Mouse (Mus musculus) megakaryocyte, embryonic 14.5 days (primary cell): ENCODE data around the gene Olfr1039. TPM values are rescaled to one million over a fixed set of nuclear protein-coding genes. Genes with fewer than 3 reads are reported as not detected.
"Not testable (repeated sequence)": the region's sequence is repeated elsewhere in the genome, so short reads cannot be mapped to it uniquely, and the experiment has no call there.

Experiments
- H3K27me3 ChIP-seq: replicated peaks from 2 replicates; pipeline ENCODE3; 2012; ENCODE audit warnings: inconsistent platforms
- H3K36me3 ChIP-seq: replicated peaks from 2 replicates; pipeline ENCODE3; 2012; ENCODE audit warnings: low read length, inconsistent platforms, mixed read lengths
- H3K4me1 ChIP-seq: 2 replicates; pipeline ENCODE4 v1.6.1; 2012; ENCODE audit warnings: inconsistent platforms
- H3K4me3 ChIP-seq: replicated peaks from 2 replicates; pipeline ENCODE3; 2012; ENCODE audit warnings: moderate library complexity, mild to moderate bottlenecking, inconsistent platforms
- H3K9me3 ChIP-seq: 2 replicates; pipeline ENCODE4 v1.6.1; 2012; ENCODE audit warnings: inconsistent platforms
- FLI1 ChIP-seq: IDR thresholded peaks from 2 replicates; pipeline ENCODE4 v1.6.1; 2012; ENCODE audit warnings: low read length, inconsistent platforms, mixed read lengths
- GATA1 ChIP-seq: IDR thresholded peaks from 3 replicates; pipeline ENCODE4 v1.6.1; 2012; ENCODE audit warnings: mixed read lengths, low read length, inconsistent platforms, borderline replicate concordance
- polyA plus RNA-seq: library from polyadenylated mRNA; stranded (reverse); fragments of >175 nt; gene quantifications from 2 replicates; pipeline ENCODE4 v1.2.3, GENCODE M21; 2012; ENCODE audit warnings: low replicate concordance; ENCODE audit not compliant: insufficient read depth

Olfr1039 gene
- polyA plus RNA-seq = not detected in 2 replicates

DNA sequence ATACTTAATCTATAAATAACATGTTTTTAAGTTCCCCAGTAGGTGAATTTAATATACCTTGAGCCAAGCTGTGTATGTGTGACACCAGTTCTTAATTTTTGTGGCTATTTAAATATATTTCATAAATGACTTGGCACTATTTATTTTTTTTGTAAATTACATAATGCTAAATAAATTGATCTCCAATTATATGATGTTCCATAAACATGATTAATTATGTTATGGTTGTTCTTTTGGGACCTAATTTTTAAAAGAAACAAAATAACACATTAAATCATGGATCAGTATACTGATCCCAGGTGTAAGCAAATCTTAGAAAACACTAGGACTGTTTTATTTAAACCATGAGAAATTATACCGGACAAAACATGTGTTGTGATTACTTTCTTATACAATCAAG, at the start of gene Olfr1039:
Gene Olfr1039, minus strand, starts transcription at position 101 of the 400 bp plus-strand sequence.
- no peaks in the 10 kb centered on the region for H3K4me1 ChIP-seq
- H3K27me3 ChIP-seq = no peaks in the 10 kb centered on the region
- H3K36me3 ChIP-seq = no peaks in the 10 kb centered on the region
- no peak within 1 kb of the TSS for H3K4me3 ChIP-seq
- TF ChIP-seq GATA1 (no peak), FLI1 (no peak)
- H3K9me3 ChIP-seq = no peaks in the 10 kb centered on the region

DNA sequence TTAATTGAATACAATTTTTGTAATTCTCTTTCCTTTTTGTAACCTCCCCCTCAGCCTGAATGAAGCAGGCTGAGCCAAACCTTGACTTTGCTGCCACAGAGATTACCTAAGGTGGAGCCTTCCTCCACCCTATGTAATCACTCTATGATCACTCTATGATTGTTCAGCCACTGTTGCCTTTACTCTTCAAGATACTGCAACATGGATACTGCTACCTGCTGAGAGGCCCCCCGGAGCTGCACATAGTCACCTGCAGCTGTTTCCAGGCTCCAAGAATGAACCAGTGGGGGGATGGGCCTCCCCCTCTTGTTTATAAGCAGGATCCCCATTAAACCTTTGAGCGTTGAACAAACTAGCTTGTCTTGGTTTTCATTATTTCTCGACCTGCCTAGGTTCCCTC, 44.2 kb upstream of the Olfr1039 start:
- no peak for TF ChIP-seq GATA1
- TF ChIP-seq FLI1 = no peak
- Histone ChIP-seq H3K4me3 (no peak overlapping the region), H3K36me3 (no peaks in the 10 kb centered on the region), H3K9me3 (0 out of 2 replicates have a peak, but pooled peaks cover 4% of the 10 kb centered on the region), H3K4me1 (no peaks in the 10 kb centered on the region), H3K27me3 (no peaks in the 10 kb centered on the region)

DNA sequence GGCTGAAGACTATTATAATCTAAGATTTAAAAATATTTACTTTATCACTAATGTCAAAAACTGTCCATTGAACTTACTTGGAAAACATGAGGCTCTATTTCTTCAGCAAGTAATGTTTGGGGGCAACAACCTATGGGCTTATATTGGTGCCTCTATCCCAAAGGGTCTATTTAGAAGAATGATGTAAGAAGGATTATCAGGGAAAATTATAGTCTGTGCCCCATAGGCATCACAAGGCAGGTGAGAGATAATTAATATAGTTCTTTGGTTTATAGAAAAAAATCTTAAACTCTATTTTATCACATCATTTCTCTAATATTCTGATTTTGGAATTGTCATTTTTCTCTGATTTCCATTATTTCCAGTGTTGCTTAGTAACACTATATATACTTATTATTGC, 42.0 kb upstream of the Olfr1039 start, which contains the start of gene Olfr1044:
Gene Olfr1044, minus strand, starts transcription at position 101 of the 400 bp plus-strand sequence.
- Histone ChIP-seq H3K9me3 (0 out of 2 replicates have a peak, but pooled peaks cover 4% of the 10 kb centered on the region), H3K36me3 (no peaks in the 10 kb centered on the region), H3K4me1 (no peaks in the 10 kb centered on the region), H3K27me3 (no peaks in the 10 kb centered on the region), H3K4me3 (no peak within 1 kb of the TSS)
- TF ChIP-seq FLI1 (no peak), GATA1 (no peak)

DNA sequence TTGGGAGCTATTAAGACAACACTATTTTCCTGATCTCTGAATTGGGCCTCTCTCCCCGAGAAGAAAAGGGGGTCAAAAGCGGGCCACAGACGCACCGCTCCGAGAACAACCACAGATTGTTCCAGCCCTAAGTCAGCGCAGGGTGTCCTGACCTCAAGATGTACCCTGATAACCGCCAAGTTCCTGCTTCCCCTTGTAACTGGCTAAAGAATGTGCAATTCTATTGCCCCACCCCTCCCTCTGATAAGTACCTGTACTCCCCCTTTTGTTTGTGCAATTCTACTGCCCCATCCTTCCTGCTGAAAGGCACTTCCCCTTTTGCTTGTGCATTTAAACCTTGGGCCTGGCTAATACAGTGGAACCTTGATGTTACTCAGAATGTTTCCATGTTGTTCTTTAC, 39.7 kb upstream of the Olfr1039 start:
- H3K4me1 ChIP-seq, H3K4me3 ChIP-seq, H3K27me3 ChIP-seq, H3K36me3 ChIP-seq, H3K9me3 ChIP-seq: not testable (repeated sequence)

DNA sequence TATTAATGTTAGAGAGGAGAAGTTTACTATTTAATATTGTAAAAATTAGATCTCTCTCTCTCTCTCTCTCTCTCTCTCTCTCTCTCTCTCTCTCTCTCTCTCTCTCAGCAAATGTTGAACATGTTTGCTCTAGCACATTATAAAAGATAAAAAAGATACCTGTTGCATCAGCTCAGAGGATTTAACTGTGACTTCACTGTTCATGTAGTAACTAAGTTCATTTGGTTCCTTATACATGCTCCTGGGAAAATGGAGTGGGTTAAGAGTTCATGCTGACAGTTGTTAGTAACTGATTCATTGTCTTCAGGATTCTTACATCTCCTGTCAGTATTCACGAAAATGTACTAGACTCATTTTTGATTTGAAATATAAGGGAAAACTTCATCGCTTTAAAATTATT, 31.7 kb upstream of the Olfr1039 start, which contains the start of gene Olfr1043:
Gene Olfr1043, minus strand, starts transcription at position 101 of the 400 bp plus-strand sequence.
- Histone ChIP-seq H3K9me3 (no peaks in the 10 kb centered on the region), H3K36me3 (no peaks in the 10 kb centered on the region), H3K27me3 (no peaks in the 10 kb centered on the region), H3K4me1 (no peaks in the 10 kb centered on the region), H3K4me3 (no peak within 1 kb of the TSS)
- no peak for TF ChIP-seq GATA1
- no peak for TF ChIP-seq FLI1

DNA sequence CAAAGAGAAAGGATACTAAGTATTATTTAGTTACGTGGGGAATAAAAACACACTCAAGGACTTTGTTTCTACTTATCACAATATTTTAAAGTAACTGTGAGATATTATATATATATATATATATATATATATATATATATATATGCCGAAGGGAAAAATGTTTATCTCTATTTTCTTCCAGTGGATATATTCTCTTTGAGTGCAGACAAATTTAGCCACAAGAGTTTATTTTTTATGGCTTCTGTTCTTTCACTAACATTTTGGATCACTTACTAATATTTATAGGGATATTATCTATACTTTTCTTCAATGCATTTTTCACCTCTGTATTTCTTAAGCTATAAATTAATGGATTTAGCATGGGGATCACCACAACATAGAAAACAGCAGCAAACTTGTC, 26.0 kb upstream of the Olfr1039 start, which contains the start of gene Olfr1042:
Gene Olfr1042, minus strand, starts transcription at position 101 of the 400 bp plus-strand sequence.
- Histone ChIP-seq H3K4me3 (no peak within 1 kb of the TSS), H3K27me3 (no peaks in the 10 kb centered on the region), H3K9me3 (no peaks in the 10 kb centered on the region), H3K4me1 (no peaks in the 10 kb centered on the region), H3K36me3 (no peaks in the 10 kb centered on the region)
- no peak for TF ChIP-seq GATA1
- TF ChIP-seq FLI1 = no peak

DNA sequence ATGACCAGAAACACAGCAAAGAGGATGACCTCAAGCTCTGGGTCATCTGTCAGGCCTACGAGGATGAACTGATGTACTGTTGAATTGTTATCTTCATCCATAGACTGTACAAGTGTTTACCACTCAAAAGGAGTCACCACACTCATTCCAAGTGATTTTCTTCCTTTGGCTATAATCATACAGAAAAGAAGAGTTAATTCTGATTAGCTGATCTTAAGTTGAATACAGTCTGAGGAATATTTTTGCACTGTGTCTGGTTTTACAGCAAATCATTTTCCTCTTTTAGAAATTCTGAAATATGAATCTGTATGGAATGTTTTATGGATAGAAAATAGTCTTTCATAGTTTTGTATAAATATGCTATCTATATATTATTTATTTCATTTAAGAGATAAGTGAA, 10.9 kb upstream of the Olfr1039 start, which contains the start of gene Olfr1040:
Gene Olfr1040, minus strand, starts transcription at position 101 of the 400 bp plus-strand sequence.
- H3K4me3 ChIP-seq = no peak within 1 kb of the TSS
- H3K9me3 ChIP-seq = no peaks in the 10 kb centered on the region
- H3K27me3 ChIP-seq = no peaks in the 10 kb centered on the region
- no peaks in the 10 kb centered on the region for H3K36me3 ChIP-seq
- TF ChIP-seq GATA1 (no peak), FLI1 (no peak)
- H3K4me1 ChIP-seq = no peaks in the 10 kb centered on the region

DNA sequence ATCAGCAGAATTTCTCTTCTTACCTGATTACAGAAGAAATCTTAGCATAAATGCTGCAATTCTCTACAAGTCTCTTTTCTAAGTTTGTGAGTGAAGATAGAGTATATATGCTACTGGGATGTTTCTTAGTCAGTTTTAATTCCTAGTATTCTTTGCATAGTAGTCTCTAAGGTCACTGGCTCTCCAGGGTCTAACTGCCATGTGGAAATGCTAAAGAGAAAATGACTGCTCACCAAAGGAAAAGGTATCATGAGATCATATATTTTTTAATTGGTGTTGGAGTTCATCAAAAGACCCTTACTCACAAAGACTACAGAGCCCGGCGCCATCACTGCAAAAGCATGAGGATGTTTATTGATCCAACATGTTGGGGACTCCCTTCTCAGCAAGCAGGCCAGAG, 48.4 kb downstream of the Olfr1039 start, which contains the start of gene Olfr1037:
Gene Olfr1037, minus strand, starts transcription at position 101 of the 400 bp plus-strand sequence.
- H3K4me3 ChIP-seq = no peak within 1 kb of the TSS
- H3K9me3 ChIP-seq = peaks cover 5% of the 10 kb centered on the region; the same call in 1 of the 2 replicates
- no peaks in the 10 kb centered on the region for H3K27me3 ChIP-seq
- no peaks in the 10 kb centered on the region for H3K36me3 ChIP-seq
- no peak for TF ChIP-seq FLI1
- no peak for TF ChIP-seq GATA1
- H3K4me1 ChIP-seq = no peaks in the 10 kb centered on the region

DNA sequence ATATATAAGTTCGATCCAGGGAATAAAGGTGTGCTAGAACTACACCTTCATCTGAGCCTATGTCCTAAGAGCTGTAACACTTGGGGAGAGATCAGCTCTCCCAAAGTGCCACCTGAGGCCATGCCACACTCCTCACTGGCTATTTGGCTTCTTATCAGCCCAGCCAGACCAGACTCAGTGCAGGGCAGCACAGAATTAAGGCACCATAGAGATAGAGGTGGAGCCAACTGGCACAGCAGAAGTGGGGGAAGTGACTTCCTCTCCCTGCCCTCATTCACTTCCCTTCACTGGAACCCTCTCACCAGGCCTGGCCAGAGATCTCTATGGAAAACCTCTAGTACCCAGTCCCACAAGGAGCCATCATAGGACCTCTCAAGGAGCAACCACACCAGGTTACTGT, 55.2 kb downstream of the Olfr1039 start:
- H3K4me1 ChIP-seq = not testable (repeated sequence)

More for the DNA sequence above, 55.2 kb downstream of the Olfr1039 start:
- H3K9me3 ChIP-seq, H3K36me3 ChIP-seq, H3K27me3 ChIP-seq, H3K4me3 ChIP-seq: not testable (repeated sequence)

Other genes with a start within 250 kb of the Olfr1039 start
- not detected in 2 replicates for gene Olfr1024, start 230.9 kb downstream of the Olfr1039 start, polyA plus RNA-seq
- gene Olfr1025-ps1, start 220.7 kb downstream of the Olfr1039 start, polyA plus RNA-seq = not detected in 2 replicates
- not detected in 2 replicates for gene Olfr1026, start 214.4 kb downstream of the Olfr1039 start, polyA plus RNA-seq
- not detected in 2 replicates for gene Olfr1028, start 185.5 kb downstream of the Olfr1039 start, polyA plus RNA-seq
- not detected in 2 replicates for gene Olfr1029, start 162.0 kb downstream of the Olfr1039 start, polyA plus RNA-seq
- not detected in 2 replicates for gene Olfr1030, start 156.7 kb downstream of the Olfr1039 start, polyA plus RNA-seq
- gene Olfr1031, start 145.6 kb downstream of the Olfr1039 start, polyA plus RNA-seq = not detected in 2 replicates
- not detected in 2 replicates for gene Olfr1032, start 130.4 kb downstream of the Olfr1039 start, polyA plus RNA-seq
- gene Olfr1033, start 115.3 kb downstream of the Olfr1039 start, polyA plus RNA-seq = not detected in 2 replicates
- not detected in 2 replicates for gene Olfr1034, start 90.1 kb downstream of the Olfr1039 start, polyA plus RNA-seq
- gene Olfr1036, start 61.9 kb downstream of the Olfr1039 start, polyA plus RNA-seq = not detected in 2 replicates
- gene Olfr1037, start 48.5 kb downstream of the Olfr1039 start, polyA plus RNA-seq = not detected in 2 replicates
- not detected in 2 replicates for gene Olfr1040, start 10.8 kb upstream of the Olfr1039 start, polyA plus RNA-seq
- gene Olfr1042, start 25.9 kb upstream of the Olfr1039 start, polyA plus RNA-seq = not detected in 2 replicates
- gene Olfr1043, start 31.6 kb upstream of the Olfr1039 start, polyA plus RNA-seq = not detected in 2 replicates
- gene Olfr1044, start 41.9 kb upstream of the Olfr1039 start, polyA plus RNA-seq = not detected in 2 replicates
- gene Olfr52, start 49.8 kb upstream of the Olfr1039 start, polyA plus RNA-seq = not detected in 2 replicates
- not detected in 2 replicates for gene Olfr1045, start 67.1 kb upstream of the Olfr1039 start, polyA plus RNA-seq
- not detected in 2 replicates for gene Olfr1046, start 83.4 kb upstream of the Olfr1039 start, polyA plus RNA-seq
- not detected in 2 replicates for gene Olfr1047, start 95.5 kb upstream of the Olfr1039 start, polyA plus RNA-seq
- gene Olfr1048, start 104.4 kb upstream of the Olfr1039 start, polyA plus RNA-seq = not detected in 2 replicates
- gene Olfr1049, start 122.4 kb upstream of the Olfr1039 start, polyA plus RNA-seq = not detected in 2 replicates
- gene Olfr1051, start 143.2 kb upstream of the Olfr1039 start, polyA plus RNA-seq = not detected in 2 replicates
- gene Olfr1052, start 156.5 kb upstream of the Olfr1039 start, polyA plus RNA-seq = not detected in 2 replicates
- not detected in 2 replicates for gene Olfr1053, start 179.4 kb upstream of the Olfr1039 start, polyA plus RNA-seq
- not detected in 2 replicates for gene Olfr1054, start 199.5 kb upstream of the Olfr1039 start, polyA plus RNA-seq
- not detected in 2 replicates for gene Olfr1055, start 214.4 kb upstream of the Olfr1039 start, polyA plus RNA-seq
- not detected in 2 replicates for gene Olfr1056, start 226.5 kb upstream of the Olfr1039 start, polyA plus RNA-seq
- gene Olfr1057, start 242.5 kb upstream of the Olfr1039 start, polyA plus RNA-seq = not detected in 2 replicates